Mouse (Mus musculus): ENCODE data around the gene Cfap65.

DNA sequence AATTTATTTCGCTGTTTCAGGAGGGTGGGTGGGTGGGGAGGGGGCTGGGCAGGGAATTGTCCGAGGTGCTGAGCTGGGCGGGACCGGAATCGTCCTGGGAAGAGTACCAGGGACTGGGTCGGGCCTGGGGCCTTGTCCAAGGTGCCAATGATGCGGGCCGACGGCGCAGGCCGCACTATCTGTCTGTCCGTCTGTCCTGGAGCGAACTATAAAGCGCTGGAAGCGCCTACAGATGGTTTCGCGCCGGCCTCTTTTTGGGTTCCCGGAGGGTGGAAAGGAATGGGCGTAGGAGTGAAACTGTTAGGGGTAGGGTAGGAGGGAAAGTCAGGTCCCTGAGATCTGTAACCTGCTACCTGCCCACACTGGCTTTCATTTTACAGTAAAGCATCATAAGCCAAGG, 78.2 kb downstream of the Cfap65 start:
- TF ChIP-seq CTCF (IDR thresholded peaks at IDR 0.05; ENCODE audit: borderline replicate concordance, insufficient read depth, low read depth, low read length): no peak
- TF ChIP-seq POLR2A (IDR thresholded peaks at IDR 0.05; ENCODE audit: borderline replicate concordance, insufficient read depth, low read length): no peak
